Mouse (Mus musculus) erythroblast, adult 5-6 weeks (primary cell): ENCODE measurements around the gene Mrpl14. TPM values are rescaled to one million over a fixed set of nuclear protein-coding genes. Genes with fewer than 3 reads are reported as not detected.
A peak's percentile ranks its signal among the peaks of the same experiment; 100 is the strongest.

Experiments used
- ATAC-seq: replicated peaks from 2 replicates; pipeline ENCODE4 v1.8.0; 2016; ENCODE audit warnings: moderate number of reproducible peaks, mild to moderate bottlenecking, moderate TSS enrichment, inconsistent platforms; ENCODE audit not compliant: poor library complexity, low FRiP score, severe bottlenecking
- total RNA-seq, 2 experiments: library from RNA; stranded (forward) in 1 of 2; stranded (reverse) in 1 of 2; fragments of 150-400 nt in 1 of 2; fragments of 200-764, 138-1000 nt in 1 of 2; gene quantifications; 2 replicates each; pipeline versions ENCODE4 v1.2.3 to v1.2.4; 2015 to 2017; ENCODE audit warnings: low replicate concordance in 2 of 2

The Mrpl14 gene
- total RNA-seq, 2 experiments from 2014 or later: 3.4 to 12.5 TPM

DNA sequence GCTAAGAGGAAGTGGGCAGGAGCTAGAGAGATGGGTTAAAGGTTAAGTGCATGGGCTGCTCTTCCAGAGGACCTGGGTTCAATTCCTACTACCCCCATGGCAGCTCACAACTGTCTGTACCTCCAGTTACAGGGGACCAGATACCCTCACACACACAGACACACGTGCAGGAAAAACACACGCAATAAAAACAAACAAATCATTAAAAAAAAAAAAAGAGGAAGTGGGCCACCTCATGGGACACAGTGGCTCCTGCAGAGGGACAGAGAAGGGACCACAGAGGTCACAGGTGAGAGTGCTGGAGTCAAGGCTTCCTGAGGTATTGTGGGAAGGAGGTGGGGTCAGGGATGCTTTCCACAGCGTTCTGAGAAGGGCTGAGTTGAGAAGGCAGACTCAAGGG, 25.4 kb downstream of the Mrpl14 start:
- ATAC-seq: no peak

DNA sequence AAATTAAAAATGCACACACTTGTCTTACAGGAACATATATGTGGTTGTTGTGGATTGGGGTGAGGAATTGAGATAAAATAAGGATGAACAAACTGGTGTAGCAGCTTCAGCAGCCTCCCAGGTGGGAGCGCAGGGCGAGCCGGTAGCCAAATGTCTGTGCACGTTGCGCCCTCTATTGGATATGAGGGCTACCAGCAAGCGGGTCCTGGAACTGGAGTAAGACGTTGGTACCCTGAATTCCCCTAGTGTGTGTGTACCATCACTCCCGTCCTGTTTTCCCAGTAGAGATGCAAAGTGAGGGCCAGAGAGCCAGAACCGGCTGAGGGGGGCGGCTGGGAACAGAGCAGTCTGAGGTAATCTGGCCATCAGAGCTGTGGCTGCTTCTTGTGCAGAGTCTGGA, 32.2 kb downstream of the Mrpl14 start:
- ATAC-seq: peak; percentile 73

DNA sequence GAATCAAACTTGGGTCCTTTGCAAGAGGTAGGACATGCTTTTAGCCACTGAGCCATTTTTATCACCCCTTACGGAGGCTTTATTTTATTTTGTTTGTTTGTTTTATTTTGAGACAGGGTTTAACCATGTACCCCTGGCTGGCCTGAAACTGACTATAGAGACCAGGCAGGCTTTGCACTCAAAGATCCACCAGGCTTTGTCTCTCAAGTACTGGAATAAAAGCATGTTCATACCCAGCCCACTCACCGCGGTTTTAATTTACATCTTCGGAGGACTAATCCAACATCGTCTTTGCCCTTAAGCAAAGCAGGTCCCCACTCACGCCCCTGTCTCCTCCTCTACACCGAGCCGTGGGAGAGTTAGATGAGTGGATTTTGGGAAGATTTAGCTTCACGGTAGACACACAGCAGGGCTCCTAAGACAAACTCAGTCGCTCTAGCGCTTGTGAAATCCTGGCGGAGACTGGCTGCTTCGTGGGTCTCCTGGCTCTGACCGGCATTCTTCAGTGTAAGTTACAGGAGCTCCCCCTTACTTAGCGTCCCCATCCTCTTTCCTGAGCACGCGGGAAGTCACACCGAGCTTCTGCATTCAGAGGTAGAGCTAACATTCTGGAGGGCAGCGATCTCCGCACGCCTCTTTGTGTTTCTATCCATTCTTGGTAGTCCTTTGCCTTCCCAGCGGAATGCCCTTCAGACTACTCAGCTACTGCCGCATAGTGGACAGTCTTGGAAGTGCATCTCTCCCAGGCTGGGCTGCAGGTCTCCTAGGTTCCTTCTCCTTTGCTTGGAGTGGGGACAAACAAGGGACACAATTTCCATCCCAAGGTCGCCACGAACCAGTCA, 37.8 kb downstream of the Mrpl14 start:
- ATAC-seq: 0 out of 2 replicates have a peak, but pooled peaks have one; percentile 60

DNA sequence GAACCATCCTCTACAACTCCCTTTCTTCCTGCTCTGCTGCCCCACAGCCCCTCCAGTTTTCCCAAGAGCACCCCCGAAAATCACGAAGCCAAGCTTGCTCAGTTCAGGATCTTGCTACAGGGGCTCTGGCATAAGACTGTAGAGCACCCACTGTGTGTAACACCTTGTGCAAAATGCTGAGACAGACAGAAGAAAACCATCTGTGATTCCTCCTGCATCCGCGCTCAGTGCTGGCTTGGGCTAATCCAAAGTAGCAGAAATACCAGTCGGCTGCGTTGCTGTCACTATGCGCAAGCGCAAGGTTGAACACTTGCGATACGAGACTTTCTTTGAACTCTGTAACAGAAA, 38.4 kb downstream of the Mrpl14 start:
- ATAC-seq: 0 out of 2 replicates have a peak, but pooled peaks have one; percentile 42

DNA sequence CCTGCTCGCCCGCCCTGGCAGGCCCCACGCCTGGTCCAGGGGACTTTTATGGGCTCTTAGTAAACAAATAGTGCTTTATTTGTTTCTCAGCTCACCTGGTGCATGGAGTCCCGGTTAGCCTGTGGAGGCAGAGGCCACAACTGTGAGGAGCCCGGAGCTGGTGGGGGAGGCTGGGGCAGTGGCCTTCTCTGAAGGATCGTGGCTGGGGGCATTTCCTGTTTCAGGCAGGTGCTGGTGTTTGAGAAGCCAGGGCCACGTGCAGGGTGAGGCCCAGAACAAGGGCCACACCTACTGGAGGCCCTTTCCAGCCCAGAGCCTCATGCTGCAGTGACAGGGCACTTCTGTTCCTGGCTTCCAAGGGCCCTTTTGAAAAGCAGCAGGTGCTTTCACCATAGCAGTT, 40.1 kb downstream of the Mrpl14 start:
- ATAC-seq: no peak

DNA sequence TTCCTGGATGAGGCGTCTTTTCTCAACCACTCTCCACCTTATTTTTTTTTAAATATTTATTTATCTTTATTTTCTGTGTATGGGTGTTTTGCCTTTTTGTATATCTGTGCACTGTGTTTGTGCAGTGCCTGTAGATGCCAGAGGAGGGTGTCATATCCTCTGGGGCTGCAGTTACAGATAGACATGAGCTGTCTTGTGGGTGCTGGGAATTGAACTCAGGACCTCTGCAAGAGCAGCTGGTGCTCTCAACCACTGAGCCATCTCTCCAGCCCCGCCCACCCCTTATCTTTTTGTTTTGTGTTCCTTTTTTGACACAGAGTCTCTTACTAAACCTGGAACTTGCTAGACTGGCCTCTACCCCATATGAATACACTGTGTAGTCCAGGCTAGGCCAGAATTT, 41.4 kb downstream of the Mrpl14 start:
- no peak for ATAC-seq

DNA sequence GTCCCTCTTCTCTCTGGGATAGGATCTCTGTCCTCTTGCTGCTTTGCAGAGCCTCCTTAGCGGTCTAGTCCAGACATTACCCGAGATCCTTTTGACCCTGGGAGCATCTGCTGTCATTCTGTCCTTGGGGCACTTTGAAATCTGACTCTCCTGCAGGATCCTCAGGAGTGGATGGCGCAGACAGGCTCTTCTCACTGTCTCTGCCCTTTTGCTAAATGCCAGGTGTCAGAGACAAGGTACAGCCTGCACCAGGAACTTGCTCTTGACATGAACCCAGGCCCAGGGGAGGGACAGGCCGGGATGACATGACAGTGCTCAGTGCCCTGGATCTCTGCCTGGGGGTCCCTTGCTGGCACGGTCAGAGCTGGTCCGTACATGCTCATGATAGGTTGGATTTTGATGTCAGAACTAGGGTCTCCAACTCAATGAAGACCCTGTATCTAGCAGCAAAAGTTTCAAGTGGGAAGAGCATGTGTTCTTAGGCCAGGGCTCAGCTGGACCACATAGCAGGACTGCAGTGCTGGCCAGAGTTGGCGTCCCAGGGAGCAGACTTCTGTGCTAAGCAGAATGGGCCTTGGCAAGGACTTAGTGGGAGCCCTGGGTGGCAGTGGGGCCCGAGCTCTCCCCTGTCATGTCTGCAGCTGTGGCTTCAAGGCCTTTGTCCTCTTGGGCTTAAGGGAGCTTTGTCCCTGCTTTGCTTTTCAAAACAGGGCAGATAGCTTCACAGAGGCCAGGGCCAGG, 42.0 kb downstream of the Mrpl14 start:
- no peak for ATAC-seq

DNA sequence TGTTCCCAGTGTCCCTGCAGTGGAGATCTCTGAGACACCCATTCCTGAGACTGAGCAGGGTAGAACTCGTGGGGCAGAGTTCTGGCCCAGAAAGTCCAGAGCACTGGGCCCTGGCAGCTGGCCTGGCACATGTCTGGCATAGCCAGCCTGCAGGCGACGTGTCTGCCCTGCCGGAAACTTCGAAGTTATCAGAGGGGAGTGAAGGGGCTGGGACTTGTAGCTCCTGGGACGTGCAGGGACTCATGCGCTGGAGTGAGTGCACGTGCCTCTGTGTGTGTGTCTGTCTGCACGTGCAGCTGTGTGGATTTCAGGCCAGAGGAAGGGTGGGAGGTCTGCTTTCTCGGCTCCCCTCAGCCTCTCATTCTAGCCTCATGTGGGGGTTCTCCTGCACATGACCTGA, 43.3 kb downstream of the Mrpl14 start:
- no peak for ATAC-seq

DNA sequence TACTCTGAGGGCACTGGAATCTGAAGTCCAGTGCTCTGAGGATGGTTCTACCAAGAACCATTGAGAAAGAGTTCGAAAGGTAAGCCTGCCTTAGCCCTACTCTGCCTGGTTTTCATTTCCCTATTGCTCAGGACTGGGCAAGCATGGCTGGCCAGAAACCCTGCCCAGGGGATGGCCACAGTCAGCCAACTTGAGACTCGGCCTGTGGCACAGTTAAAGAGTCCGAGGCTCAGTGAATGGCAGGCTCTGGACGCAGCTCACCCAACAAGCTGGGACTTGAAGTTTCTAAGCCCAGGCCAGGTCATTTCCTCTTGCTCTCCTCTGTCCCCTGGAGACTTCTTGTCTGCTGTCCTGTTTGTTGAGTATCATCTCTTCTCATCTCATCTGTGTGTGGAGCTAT, 44.6 kb downstream of the Mrpl14 start:
- ATAC-seq: no peak

DNA sequence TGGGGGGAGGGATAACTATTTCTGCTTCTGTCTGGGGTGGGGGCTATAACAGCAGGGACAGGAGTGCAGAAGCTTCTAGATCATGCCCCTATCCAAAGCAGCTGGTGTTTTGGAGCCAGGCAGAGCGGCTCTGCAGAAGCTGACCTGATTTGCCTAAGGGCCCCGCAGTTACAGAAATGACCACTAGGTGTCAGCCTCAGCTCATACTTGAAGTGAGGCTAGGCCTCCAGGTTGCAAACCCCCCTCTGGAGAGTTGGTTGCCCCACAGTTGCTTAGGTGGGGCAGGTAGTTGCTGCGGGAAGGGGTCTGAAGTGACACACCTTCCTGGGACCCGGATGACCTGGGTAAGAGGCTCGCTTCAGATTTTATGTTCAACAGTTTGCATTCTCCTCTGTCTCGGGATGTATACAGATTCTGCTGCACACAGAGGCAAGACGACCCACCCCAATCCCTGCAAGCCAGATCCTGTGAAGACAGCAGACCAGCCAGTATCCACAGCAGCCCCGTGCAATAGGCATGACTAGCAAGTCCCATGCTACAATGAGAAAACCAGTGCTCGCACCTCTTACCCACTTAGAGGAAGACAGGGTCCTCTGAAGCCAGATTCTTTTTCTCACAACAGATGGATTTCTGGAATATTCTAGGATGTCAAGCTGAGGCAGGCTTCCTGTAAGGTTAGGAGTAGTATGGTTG, 45.2 kb downstream of the Mrpl14 start:
- peak; percentile 73 for ATAC-seq

DNA sequence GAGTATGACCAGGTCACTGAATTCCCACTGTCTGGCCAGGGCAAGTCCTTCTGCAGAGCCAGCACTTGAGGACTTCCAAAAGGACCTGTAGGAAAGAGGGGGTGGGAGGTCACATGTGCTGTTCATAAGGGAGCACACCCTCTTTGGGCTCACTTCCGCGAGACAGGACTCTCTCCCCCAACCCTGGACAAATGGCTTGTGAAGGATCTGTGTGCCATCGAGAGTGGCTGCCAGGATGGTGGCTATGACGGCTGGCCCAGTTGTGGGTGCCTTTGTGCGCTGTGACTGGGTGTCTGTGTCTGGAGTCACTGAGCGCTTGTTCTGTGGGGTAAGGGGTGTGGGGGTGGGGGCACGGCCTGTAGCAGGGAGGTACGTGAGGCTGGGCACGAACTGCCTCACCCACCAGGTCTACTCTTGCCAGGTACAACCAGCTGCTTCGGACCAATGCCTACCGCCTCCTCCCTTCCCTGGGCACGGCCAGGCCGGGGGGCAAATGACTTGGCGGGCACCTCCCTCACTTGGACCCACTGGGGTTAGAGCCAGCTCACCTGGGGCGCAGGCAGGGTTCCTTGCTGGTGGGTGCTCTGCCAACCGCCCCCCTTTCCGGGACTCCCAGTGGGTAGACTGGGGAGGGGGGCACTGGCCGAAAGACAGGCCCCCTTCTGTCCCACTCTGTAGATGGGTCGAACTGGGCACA, 47.1 kb downstream of the Mrpl14 start:
- ATAC-seq: no peak

DNA sequence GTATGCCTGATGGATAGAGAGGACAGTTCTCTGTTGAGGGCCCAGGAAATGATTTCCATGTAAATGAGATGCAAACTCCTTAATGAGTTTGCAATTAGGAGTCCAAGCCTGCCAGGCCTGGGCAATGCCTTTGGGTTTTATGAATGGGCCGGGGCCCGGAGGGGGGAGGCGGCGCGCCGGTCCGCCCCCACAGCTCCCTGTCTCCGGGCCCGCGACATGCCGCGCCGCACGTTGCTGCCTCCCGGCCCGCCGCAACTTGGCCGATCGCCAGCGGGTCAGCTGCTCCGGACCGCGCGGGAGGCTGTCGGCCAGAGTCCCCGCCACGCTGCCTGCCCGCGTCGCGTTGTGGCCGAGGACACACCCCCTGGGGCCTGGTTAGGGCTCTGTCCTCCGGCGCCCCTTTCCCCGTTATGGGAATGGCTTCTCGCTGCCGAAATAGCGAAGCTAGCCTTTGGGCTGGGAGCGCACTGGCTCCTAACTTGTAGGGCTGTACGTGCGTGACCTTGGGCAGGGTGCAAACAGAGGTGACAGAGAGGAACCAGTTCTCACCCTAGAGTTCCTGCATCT, 47.7 kb downstream of the Mrpl14 start, which contains the start of gene 1600014C23Rik:
1600014C23Rik (minus strand) TSS at position 110 of the 567 bp plus-strand sequence.
- ATAC-seq: no peak

DNA sequence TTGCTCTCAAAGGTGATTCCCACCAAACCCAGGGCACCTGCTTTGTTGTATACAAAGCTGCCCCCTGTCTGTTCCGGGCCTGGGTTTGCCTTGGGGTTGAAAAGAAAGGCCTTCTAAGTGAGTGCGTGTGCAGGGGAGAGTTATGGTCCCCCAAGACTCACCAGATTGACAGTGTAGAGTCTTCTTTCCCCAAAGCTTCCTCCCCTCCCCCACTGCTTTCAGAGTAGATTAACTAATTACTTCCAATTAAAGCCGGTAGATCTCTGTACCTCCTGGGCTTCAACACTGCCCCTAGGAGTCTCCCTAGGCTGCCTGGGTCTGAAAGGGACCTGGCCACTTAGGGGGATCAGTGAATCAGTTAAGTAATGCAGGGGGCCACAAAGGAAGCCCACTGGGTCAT, 48.2 kb downstream of the Mrpl14 start:
- ATAC-seq: no peak

DNA sequence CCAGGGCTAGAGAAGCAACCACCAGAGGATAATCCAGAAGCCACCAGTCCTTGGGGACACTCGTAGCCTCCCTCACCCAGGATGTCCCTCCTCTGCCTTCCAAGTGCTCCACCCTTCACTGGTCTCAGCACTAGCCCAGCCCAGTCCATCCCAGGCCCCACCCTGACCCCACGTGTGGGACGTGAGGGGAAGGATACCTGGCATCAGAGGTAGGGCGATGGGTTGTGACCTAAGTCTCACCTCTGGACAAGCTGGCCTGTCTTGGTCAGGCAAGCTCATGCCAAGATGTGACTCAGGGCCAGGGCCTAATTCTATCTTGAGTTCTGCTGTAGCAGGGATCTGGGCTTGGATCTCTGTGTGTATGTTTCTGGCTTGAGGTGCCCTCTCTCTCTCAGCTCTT, 48.8 kb downstream of the Mrpl14 start:
- ATAC-seq: no peak

DNA sequence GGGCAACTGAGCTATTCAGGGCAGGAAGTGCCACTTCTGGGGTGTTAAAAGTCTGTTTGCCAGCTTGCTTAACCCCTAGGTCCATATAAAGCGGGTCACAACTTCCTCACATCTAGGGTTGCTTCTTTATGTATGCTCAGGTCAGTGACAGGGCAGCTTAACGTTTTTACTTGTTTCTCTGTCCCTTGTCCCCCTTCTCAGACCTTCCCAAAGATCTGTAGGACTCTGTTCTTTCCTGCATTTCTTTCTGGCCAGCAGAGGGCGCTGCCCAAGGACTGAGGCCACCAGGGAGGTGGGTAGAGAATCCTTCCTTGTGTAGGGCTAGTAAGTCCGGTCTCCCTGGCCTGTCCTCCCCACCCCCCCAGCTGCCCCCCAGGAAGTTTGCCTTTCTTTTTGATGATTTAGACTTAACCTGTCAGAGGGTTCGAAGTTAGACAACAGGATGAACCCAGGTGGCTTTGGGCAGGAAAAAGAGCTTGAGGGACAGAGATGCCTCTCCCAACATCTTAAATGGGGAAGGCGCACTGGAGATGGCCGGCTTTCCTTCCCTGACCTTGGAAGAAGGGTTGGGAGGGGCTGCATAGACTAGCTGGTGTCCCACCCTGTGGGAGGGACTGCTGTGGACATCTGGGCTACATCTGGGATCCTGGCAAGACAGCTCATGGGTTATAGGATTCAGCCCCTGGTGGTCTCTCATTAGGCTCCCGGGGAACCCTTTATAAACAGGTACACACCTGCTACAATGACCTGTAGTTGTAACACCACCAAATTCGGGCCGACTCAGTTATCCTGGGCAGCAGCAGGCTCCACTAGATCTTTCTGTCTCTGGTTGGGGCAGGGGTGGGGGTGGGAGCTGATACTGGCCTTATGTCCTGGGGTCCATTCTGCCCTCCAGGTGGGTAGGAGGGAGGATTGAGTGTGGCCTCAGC, 49.5 kb downstream of the Mrpl14 start:
- ATAC-seq: 0 out of 2 replicates have a peak, but pooled peaks have one; percentile 44

DNA sequence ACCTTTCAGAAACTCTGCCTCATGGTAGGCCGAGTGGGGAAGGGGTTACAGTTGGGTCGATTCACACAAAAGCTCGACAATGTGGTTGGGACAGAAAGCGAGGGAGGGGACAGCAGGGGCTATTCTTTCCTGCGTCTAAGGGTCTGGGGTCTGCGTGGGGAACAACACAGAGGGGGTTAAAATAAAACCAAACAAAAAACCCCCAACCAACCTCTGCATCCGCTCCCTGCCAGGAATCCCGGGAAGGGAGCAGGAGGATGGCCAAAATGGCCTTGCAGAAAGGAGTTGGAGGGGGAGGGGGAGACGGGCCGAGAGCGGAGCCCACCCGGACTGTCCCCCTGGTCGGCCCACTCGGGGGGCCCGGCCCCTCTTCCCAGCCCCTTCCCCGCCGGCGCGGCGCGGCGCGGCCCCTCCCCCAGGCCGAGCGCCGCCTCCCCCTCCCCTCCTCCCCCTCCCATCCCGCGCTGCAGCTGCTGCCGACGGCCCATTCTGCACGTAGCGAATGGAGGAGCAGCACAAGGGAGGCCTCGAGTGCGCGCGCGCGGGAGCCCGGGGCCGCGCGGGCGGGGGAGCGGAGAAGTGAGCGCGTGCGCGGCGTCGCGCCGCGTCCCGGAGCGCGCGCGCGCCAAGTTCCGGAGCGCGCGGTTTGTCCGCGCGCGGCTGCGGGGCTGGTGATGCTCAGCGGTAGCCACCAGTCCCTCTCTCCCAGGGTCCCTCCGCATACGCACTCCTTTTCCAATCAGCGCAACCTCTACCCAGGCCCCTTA, 50.4 kb downstream of the Mrpl14 start:
- ATAC-seq: no peak

DNA sequence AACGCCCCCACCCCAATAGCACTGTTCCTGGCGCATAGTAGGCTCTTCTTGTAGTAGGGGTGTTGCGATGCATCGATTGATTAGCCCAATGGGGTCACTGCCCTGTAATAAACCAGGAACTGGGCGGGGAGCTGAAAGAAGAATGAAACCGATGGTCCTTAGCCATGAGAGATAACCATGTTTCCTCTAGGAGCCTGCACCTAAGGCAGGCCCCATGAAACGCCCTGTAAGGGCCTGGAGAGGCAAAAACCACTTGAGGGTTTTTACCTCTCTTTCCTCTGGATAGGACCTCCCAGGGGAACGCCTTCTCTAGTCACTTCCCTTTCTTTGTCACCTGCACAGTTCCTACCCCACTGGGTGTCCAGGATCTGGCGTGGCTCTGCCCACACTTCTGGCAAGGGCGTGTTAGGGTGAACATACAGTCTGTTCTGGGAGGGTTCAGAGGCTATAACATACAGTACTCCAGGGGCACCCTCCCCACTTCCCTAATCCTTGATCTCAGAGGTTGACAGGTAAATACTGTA, 51.0 kb downstream of the Mrpl14 start:
- ATAC-seq: no peak
